Mouse (Mus musculus) testis, adult 2 months (tissue): ENCODE results near the gene Iqcj.

Experiments used
- CTCF ChIP-seq: fragments of 200-500 bp; IDR thresholded peaks from 2 replicates; pipeline ENCODE4 v1.5.1; 2012; ENCODE audit warnings: low read depth, mild to moderate bottlenecking, inconsistent platforms, low read length, moderate library complexity; ENCODE audit not compliant: control insufficient read depth, insufficient read depth, insufficient replicate concordance
- POLR2A ChIP-seq: fragments of 200-500 bp; IDR thresholded peaks from 2 replicates; pipeline ENCODE4 v1.6.1; 2012; ENCODE audit warnings: low read depth, mild to moderate bottlenecking, inconsistent platforms, low read length, moderate library complexity; ENCODE audit not compliant: control insufficient read depth

GRCm38 (mm10) chr3:68019401-68019800, 127.4 kb downstream of the Iqcj start:
- TF ChIP-seq POLR2A: no peak
- no peak for TF ChIP-seq CTCF
